ENCODE assay signal across 22 mouse cellular contexts in the genomic region with DNA sequence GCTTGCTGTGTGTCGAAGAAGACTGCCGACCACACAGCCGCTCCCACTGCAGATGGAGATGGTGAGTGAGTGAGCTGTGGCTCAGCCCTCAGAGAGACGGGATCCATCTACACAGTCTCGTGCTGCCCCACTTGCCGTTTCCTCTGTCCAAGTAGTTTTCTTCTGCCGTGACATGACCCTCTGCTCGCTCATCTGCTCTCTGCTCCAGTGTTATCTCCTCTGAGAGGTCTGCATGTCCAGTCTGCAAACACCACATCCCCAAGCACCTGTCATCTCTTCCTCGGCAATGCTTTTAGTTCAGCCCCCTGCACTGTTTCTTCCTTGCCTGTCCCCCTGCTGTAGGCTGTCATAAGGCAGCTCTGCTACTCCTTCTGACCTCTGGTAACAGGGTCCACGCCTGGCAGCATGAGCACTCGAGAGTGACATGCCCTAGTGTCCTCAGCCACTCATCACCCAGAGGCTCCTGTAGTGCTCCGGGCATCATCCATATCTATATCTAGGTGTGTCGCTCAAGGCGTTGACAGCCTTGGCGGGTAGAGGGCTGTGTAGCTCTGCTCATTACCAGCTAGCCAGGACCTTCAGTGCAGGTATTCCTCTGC. TPM values are rescaled to one million over a fixed set of nuclear protein-coding genes. Genes with fewer than 3 reads are reported as not detected.
"Had no signal": no experiment of that assay in that cellular context is flagged by ENCODE, and none has a peak within 500 bp of the region (broad histone marks: within the 10 kb centered on the region; RNA-seq: fewer than 3 reads in every experiment).

No protein-coding gene starts in this region.

- H3K4me2 ChIP-seq: limb, embryonic 12.5 days; limb, embryonic 15.5 days; liver, embryonic 11.5 days; lung, embryonic 14.5 days; midbrain, embryonic 12.5 days; midbrain, embryonic 15.5 days; neural tube, embryonic 12.5 days; neural tube, embryonic 15.5 days had no signal

- H3K9ac ChIP-seq: limb, embryonic 12.5 days; limb, embryonic 15.5 days; liver, embryonic 14.5 days; liver, postnatal 0 days; lung, embryonic 14.5 days; midbrain, embryonic 12.5 days; midbrain, embryonic 15.5 days; neural tube, embryonic 12.5 days; neural tube, embryonic 15.5 days had no signal

- H3K9me3 ChIP-seq: limb, embryonic 12.5 days; limb, embryonic 15.5 days; midbrain, embryonic 12.5 days; midbrain, embryonic 15.5 days; neural tube, embryonic 12.5 days; neural tube, embryonic 15.5 days had no signal

- H3K4me1 ChIP-seq: limb, embryonic 12.5 days; limb, embryonic 15.5 days; midbrain, embryonic 12.5 days; midbrain, embryonic 15.5 days; neural tube, embryonic 12.5 days had no signal

- H3K27me3 ChIP-seq: limb, embryonic 12.5 days; limb, embryonic 15.5 days; midbrain, embryonic 12.5 days; midbrain, embryonic 15.5 days; neural tube, embryonic 12.5 days; neural tube, embryonic 15.5 days had no signal

- H3K4me3 ChIP-seq: limb, embryonic 12.5 days; limb, embryonic 15.5 days; midbrain, embryonic 12.5 days; midbrain, embryonic 15.5 days; neural tube, embryonic 12.5 days; neural tube, embryonic 15.5 days had no signal

- H3K27ac ChIP-seq: limb, embryonic 12.5 days; limb, embryonic 15.5 days; liver, embryonic 14.5 days; macrophage; midbrain, embryonic 12.5 days; midbrain, embryonic 15.5 days; neural tube, embryonic 12.5 days; neural tube, embryonic 15.5 days; stomach, postnatal 0 days had no signal

- ATAC-seq: liver, postnatal 0 days; lung, postnatal 0 days; midbrain, embryonic 15.5 days had no signal

- DNase-seq: kidney, postnatal 14 days; kidney, postnatal 4 days; left cerebral cortex, postnatal 4 days; liver, postnatal 0 days; lung, embryonic 14.5 days; right cerebral cortex, adult 18-20 months; right cerebral cortex, postnatal 14 days; right cerebral cortex, postnatal 4 days; thymus, adult 2 months; thymus, postnatal 14 days; thymus, postnatal 4 days had no signal

RNA-seq across cellular contexts. Expression of a gene that starts 13.7 kb away (rescaled TPM):
- polyA plus RNA-seq: liver, postnatal 0 days; macrophage had no signal
